Mouse (Mus musculus): Measurements from ENCODE around the gene Vmn1r129.
"Not testable (repeated sequence)": the region's sequence is repeated elsewhere in the genome, so short reads cannot be mapped to it uniquely, and the experiment has no call there.

Gene Vmn1r129

GRCm38 (mm10) chr7:21361191-21361590, at the start of gene Vmn1r129:
Gene Vmn1r129, minus strand, starts transcription at chr7:21361291.
- in situ Hi-C loops (cut with MboI; ENCODE audit: low pct_unique_long_range_greater_than_20kb in 1 of 2, low sequenced_read_pairs in 2 of 2, unreplicated experiment in 1 of 2): not testable (repeated sequence)

- in situ Hi-C loops (cut with MboI; ENCODE audit: low pct_unique_long_range_greater_than_20kb in 1 of 2, low sequenced_read_pairs in 2 of 2, unreplicated experiment in 1 of 2): not testable (repeated sequence)
These were observed 12.0 kb downstream of the Vmn1r129 start, which contains the start of gene Vmn1r128 for GRCm38 (mm10) chr7:21349073-21349472. Gene Vmn1r128, plus strand, starts transcription at chr7:21349373.

GRCm38 (mm10) chr7:21319761-21320160, 41.3 kb downstream of the Vmn1r129 start, which contains the start of gene Vmn1r127:
Gene Vmn1r127, minus strand, starts transcription at chr7:21319861.
- in situ Hi-C loops (cut with MboI; ENCODE audit: low pct_unique_long_range_greater_than_20kb in 1 of 2, low sequenced_read_pairs in 2 of 2, unreplicated experiment in 1 of 2): not testable (repeated sequence)
